Mouse (Mus musculus): ENCODE data around the gene Dph7. TPM values are rescaled to one million over a fixed set of nuclear protein-coding genes. Genes with fewer than 3 reads are reported as not detected.

Gene Dph7
- total RNA-seq (2023) = 1 to 10 TPM; 4.1 to 6.6 TPM

GRCm38 (mm10) chr2:24962304-24963000, at the start of gene Dph7:
Gene Dph7, plus strand, starts transcription at chr2:24962400.

DNA sequence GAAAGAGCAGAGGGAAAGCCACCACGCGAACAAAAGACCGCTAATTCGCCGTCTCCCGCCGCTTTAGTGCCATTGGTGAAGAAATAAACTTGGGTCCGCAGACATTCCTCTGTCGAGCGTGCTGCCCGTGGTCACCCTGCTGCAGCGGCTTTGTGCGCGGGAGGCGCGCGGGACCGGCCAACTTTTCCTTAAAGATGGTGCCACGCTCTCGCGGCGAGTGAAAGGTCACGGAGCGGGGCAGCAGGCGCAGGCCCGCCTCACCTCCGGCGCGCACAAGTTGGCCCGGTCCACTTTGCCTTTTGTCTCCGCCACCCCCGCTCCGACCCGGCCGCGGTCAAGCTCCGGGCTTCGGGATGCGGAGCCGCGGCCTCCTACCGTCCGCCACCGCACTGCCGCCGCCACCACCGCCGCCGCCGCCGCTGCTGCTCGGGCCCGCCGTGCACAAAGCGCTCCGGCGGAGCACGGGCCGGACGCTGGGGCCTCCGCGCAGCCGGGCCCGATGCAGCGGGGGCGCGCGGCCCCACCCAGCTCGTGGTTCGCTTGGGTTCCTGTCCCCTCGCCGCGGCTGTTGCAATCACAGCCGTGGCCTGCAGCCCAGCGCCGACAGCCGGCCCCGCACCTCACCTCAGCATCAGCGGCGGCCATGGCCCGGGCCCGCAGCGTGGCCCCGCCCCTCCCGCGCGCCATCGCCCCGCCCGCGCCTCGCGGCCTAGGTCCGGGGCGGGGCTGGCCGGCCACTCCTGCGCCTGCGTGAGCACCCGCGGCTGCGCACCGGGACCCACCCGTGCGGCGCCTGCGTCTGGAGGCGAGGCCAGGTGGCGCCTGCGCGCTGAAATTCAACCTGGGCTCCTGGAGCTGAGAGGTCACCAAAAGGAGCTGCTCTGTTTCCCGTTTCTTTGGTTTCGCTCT, 43.0 kb upstream of the Dph7 start, which contains the start of gene Ehmt1:
Ehmt1 (minus strand) TSS at position 685 of the 909 bp plus-strand sequence.

GRCm38 (mm10) chr2:24935057-24935796, 27.0 kb upstream of the Dph7 start, which contains the start of gene Arrdc1:
Gene Arrdc1, minus strand, starts transcription at chr2:24935252.

DNA sequence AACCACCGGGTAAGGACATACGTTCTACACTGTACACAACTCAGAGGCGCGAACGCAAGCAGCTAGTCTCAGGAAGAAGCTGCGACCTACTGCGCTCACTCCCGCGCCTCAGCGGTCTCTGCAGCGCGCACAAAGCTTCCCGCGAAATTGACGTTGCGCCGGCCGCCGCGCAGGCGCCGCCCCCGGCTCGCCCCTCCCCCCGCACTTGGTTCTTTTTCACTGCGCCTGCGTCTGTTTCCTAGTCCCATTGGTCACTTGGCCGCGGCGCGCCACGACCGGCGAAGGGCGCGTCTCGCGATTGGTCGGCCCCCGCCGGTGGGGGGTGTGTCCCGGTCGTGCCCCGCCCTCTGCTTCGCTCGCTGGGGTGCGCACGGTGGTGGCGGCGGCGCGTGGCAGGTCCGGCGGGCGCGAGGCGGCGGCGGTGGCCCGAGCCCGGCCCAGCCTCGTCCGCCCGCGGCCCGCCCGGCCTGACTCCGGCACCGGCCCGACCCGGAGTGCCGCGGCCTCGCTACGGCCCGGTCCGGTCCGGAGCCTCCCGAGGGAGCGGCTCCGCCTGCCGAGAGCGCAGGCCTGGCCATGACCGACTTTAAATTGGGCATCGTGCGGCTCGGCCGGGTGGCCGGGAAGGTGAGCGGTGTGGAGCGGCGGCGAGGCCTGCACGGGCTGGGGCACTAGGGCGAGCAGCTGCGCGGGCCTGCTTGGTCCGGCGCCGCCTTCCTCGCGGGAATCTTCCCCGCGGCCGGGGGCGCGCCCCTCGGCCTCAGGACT, 12.6 kb upstream of the Dph7 start, which contains the start of gene Zmynd19:
Zmynd19 (plus strand) TSS at position 372 of the 768 bp plus-strand sequence.

DNA sequence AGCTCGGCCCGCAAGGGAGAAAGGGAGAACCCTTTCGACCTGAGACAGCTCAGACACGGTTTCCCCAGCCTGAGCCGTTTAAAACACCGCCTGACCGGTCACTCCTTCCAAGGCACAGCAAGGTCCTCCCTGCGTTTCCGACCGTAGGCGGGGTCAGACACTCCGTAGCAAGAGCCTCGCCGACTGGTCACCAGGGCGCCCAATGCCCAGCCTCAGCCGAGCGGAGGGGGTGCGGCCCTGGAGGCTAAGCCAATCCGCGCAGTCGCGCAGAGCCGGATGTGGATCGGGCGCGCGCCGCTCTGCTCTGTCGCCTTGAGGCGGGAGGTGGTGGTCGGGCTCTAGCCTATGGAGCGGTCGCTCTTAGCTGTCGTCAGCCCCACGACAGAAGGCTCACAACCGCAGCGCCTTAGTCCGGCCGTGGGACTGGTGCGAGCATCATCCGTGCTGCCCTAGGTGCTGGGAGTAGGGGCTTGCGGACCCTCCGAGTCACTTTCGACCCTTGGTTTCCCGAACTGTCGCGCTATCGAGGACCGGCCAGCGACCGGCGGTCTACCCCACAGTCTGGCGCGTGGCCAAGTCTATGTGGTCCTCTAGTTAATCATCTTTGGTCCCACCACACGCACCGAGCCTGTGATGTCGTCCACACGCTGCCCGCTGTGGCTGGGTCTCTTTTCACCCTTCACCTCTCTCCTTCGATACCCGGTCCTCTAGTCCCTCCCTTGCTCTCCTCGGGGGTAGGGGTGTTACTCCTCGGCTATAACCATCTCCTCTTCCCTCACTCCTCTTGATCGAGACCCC, 12.9 kb downstream of the Dph7 start, which contains the start of gene Mrpl41:
Mrpl41 (minus strand) TSS at position 193 of the 798 bp plus-strand sequence.

DNA sequence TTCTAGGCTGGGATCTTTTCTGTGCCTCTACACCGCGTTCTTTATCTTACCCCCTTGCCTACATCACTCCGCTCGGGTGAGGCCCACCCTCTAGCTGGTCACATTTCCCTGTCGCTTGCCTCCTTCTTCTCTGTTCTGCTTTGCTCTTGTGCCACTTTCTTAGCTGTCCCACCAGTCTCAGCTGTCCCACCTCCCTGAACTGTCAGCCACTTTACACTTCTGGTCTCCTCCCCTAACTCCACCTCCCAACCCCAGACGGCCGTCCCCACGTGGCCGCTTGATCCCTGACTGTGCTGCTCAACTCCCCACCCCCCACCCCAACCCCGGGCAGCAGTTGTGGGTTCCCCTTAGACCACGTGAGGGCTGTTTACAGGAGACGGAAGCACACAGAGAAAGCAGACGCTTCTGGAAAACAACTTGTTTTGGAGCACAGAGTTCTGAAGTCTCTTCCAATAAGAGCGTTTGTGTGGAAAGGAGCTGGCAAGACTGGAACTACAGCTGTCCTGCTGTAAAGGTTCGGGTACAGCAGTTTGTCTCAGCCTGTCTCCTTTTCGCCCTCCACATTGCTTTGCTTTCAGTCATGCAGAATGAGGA, 13.6 kb downstream of the Dph7 start, which contains the start of gene Pnpla7:
Pnpla7 (plus strand) TSS at position 330 of the 594 bp plus-strand sequence.

Other genes with a start within 250 kb of the Dph7 start
- 1 to 10 TPM in 1 of 2 experiments, under 1 TPM in 1; 0.64 to 1.3 TPM for gene Cacna1b, start 199.2 kb upstream of the Dph7 start, total RNA-seq (2023)
- gene Ehmt1, start 42.8 kb upstream of the Dph7 start, total RNA-seq (2023) = 10 to 100 TPM; 57.9 to 58.5 TPM
- gene Arrdc1, start 27.1 kb upstream of the Dph7 start, total RNA-seq (2023) = 100 to 1,000 TPM in 1 of 2 experiments, 10 to 100 TPM in 1; 96.4 to 107 TPM
- 10 to 100 TPM; 12.1 to 13.1 TPM for gene Zmynd19, start 12.6 kb upstream of the Dph7 start, total RNA-seq (2023)
- gene Mrpl41, start 12.7 kb downstream of the Dph7 start, total RNA-seq (2023) = 10 to 100 TPM; 21.1 to 21.2 TPM
- gene Pnpla7, start 13.6 kb downstream of the Dph7 start, total RNA-seq (2023) = 100 to 1,000 TPM; 167 to 204 TPM
- gene Nsmf, start 92.0 kb downstream of the Dph7 start, total RNA-seq (2023) = 10 to 100 TPM; 12.8 to 16.5 TPM
- not detected for gene Entpd8, start 117.9 kb downstream of the Dph7 start, total RNA-seq (2023)
- gene Noxa1, start 132.7 kb downstream of the Dph7 start, total RNA-seq (2023) = not detected
- gene Nrarp, start 218.4 kb downstream of the Dph7 start, total RNA-seq (2023) = 1 to 10 TPM in 1 of 2 experiments, under 1 TPM in 1; 0.86 to 1.8 TPM
- gene Tor4a, start 234.5 kb downstream of the Dph7 start, total RNA-seq (2023) = 10 to 100 TPM; 40.2 to 43.9 TPM
- 10 to 100 TPM; 54.4 to 55.1 TPM for gene Nelfb, start 249.1 kb downstream of the Dph7 start, total RNA-seq (2023)

All from neutrophil, adult 83 days (primary cell).